Comparison of ENCODE assay signal across 19 mouse cellular contexts in genomic region chr11:46741716-46742115, GRCm38 (mm10). TPM values are rescaled to one million over a fixed set of nuclear protein-coding genes. Genes with fewer than 3 reads are reported as not detected.
DNase-seq lines count a peak whose midpoint lies in the region.
"Had no signal": no experiment of that assay in that cellular context is flagged by ENCODE, and none has a peak within 500 bp of the region (broad histone marks: within the 10 kb centered on the region; RNA-seq: fewer than 3 reads in every experiment).

No protein-coding gene starts in this region.

- DNase-seq in heart, adult 11 months: peak; percentile 67
- DNase-seq in heart, adult 18-20 months: no peak
- DNase-seq in A20 (ENCODE audit: low read depth, low spot score): peak; percentile 70
- no peak for DNase-seq in kidney, postnatal 10 days
- DNase-seq: adrenal gland, adult 2 months; adrenal gland, adult 8-10 months; adrenal gland, postnatal 10 days; adrenal gland, postnatal 14 days; adrenal gland, postnatal 25 days; adrenal gland, postnatal 36 days; cerebellum, adult 11 months; cerebellum, adult 11-12 months; cerebellum, adult 18-20 months; cerebellum, adult 2 months had no signal

RNA-seq across cellular contexts. Expression of gene Havcr1, which starts 6.8 kb away (rescaled TPM):
- under 1 TPM in 1 of 2 experiments, not detected in 1; 0.72 TPM for total RNA-seq in heart, adult 18-20 months (2021)
- total RNA-seq: adrenal gland, adult 18-20 months; adrenal gland, adult 2 months; adrenal gland, postnatal 14 days; adrenal gland, postnatal 25 days; adrenal gland, postnatal 36 days; adrenal gland, postnatal 4 days; CH12.LX; G1E; MEL had no signal

RNA-seq across cellular contexts. Expression of gene Timd2, which starts 34.9 kb away (rescaled TPM):
- not detected for total RNA-seq in heart, adult 18-20 months (2021)
- total RNA-seq: adrenal gland, adult 18-20 months; adrenal gland, adult 8-10 months; adrenal gland, postnatal 25 days; G1E; MEL had no signal

Comparison
In these comparisons a context has a peak if more than half of its experiments do, and no peak if none do; other contexts are left out.
1. DNase-seq: peak in heart, adult 11 months (single experiment) and A20 (single experiment); none in heart, adult 18-20 months (0 of 2) and kidney, postnatal 10 days (single experiment).